Comparison of ENCODE assay signal across 12 mouse cellular contexts in genomic region chr1:180338358-180338757, GRCm38 (mm10).
"Had no signal": no experiment of that assay in that cellular context is flagged by ENCODE, and none has a peak within 500 bp of the region (broad histone marks: within the 10 kb centered on the region; RNA-seq: fewer than 3 reads in every experiment).

No protein-coding gene starts in this region.

- H3K27ac ChIP-seq: kidney, postnatal 0 days; layer of hippocampus, adult 2 months; limb, embryonic 12.5 days; liver, embryonic 13.5 days; midbrain, embryonic 12.5 days; stomach, embryonic 15.5 days had no signal

- H3K36me3 ChIP-seq: liver, embryonic 13.5 days; midbrain, embryonic 12.5 days; stomach, embryonic 15.5 days had no signal

- H3K4me3 ChIP-seq: layer of hippocampus, adult 2 months; limb, embryonic 12.5 days; liver, embryonic 13.5 days; midbrain, embryonic 12.5 days; stomach, embryonic 15.5 days had no signal

- H3K9ac ChIP-seq: limb, embryonic 12.5 days; liver, embryonic 13.5 days; liver, postnatal 0 days; midbrain, embryonic 12.5 days; stomach, embryonic 15.5 days had no signal

- H3K4me2 ChIP-seq: limb, embryonic 12.5 days; liver, embryonic 13.5 days; midbrain, embryonic 12.5 days; stomach, embryonic 15.5 days had no signal

- H3K9me3 ChIP-seq: limb, embryonic 12.5 days; liver, embryonic 13.5 days; midbrain, embryonic 12.5 days; stomach, embryonic 15.5 days had no signal

- H3K4me1 ChIP-seq: midbrain, embryonic 12.5 days had no signal

- ATAC-seq: liver, postnatal 0 days; midbrain, embryonic 16.5 days had no signal

- DNase-seq: kidney, postnatal 36 days; liver; liver, embryonic 13.5 days; liver, postnatal 0 days; right cerebral cortex, postnatal 14 days; thymus, postnatal 36 days had no signal

- H3K27me3 ChIP-seq: stomach, embryonic 15.5 days had no signal
